Mouse (Mus musculus) right cerebral cortex, postnatal 14 days (tissue): ENCODE data around the gene Cfap57.
"Not testable (repeated sequence)": the region's sequence is repeated elsewhere in the genome, so short reads cannot be mapped to it uniquely, and the experiment has no call there.

ENCODE experiments used
- DNase-seq: peaks from one replicate; pipeline ENCODE4 v3.0.0; 2022

Gene Cfap57

GRCm38 (mm10) chr4:118517497-118518146, 103.0 kb downstream of the Cfap57 start:
- no peak for DNase-seq

- no peak for DNase-seq
Measured at GRCm38 (mm10) chr4:118516699-118517496, 103.7 kb downstream of the Cfap57 start.

GRCm38 (mm10) chr4:118509050-118509449, 111.5 kb downstream of the Cfap57 start:
- no peak for DNase-seq

- not testable (repeated sequence) for DNase-seq
Measured at GRCm38 (mm10) chr4:118507171-118507570, 113.4 kb downstream of the Cfap57 start.

- no peak for DNase-seq
Measured at GRCm38 (mm10) chr4:118505551-118505950, 115.0 kb downstream of the Cfap57 start.
